Mouse (Mus musculus) embryonic facial prominence, embryonic 15.5 days (tissue): ENCODE data around the gene Cmtm1. TPM values are rescaled to one million over a fixed set of nuclear protein-coding genes. Genes with fewer than 3 reads are reported as not detected.
"Not testable (repeated sequence)": the region's sequence is repeated elsewhere in the genome, so short reads cannot be mapped to it uniquely, and the experiment has no call there.

Source experiments
- ATAC-seq: fragments of 200-750 bp; cut with Nextera tagmentation; 2 replicates; pipeline ENCODE4 v1.8.0; 2017; ENCODE audit warnings: low read depth, moderate TSS enrichment; ENCODE audit not compliant: insufficient number of reproducible peaks, low FRiP score, low TSS enrichment
- H3K27ac ChIP-seq: fragments of 300-500 bp; sonication (generic); replicated peaks from 2 replicates; pipeline ENCODE4 v1.5.1; 2015; ENCODE audit warnings: mild to moderate bottlenecking, inconsistent platforms
- H3K27me3 ChIP-seq: fragments of 300-500 bp; sonication (generic); 2 replicates; pipeline ENCODE4 v1.6.1; 2015; ENCODE audit warnings: inconsistent platforms
- H3K36me3 ChIP-seq: fragments of 300-500 bp; sonication (generic); 2 replicates; pipeline ENCODE4 v1.6.1; 2015; ENCODE audit warnings: mild to moderate bottlenecking, inconsistent platforms
- H3K4me1 ChIP-seq: fragments of 300-500 bp; sonication (generic); 2 replicates; pipeline ENCODE4 v1.6.1; 2015; ENCODE audit warnings: inconsistent platforms
- H3K4me2 ChIP-seq: fragments of 300-500 bp; sonication (generic); replicated peaks from 2 replicates; pipeline ENCODE4 v1.6.1; 2015; ENCODE audit warnings: mild to moderate bottlenecking, inconsistent platforms
- H3K4me3 ChIP-seq: fragments of 300-500 bp; sonication (generic); replicated peaks from 2 replicates; pipeline ENCODE4 v1.5.1; 2015; ENCODE audit warnings: mild to moderate bottlenecking, inconsistent platforms
- H3K9ac ChIP-seq: fragments of 300-500 bp; sonication (generic); 2 replicates; pipeline ENCODE4 v1.6.1; 2015; ENCODE audit warnings: inconsistent platforms
- H3K9me3 ChIP-seq: fragments of 300-500 bp; sonication (generic); replicated peaks from 2 replicates; pipeline ENCODE4 v1.6.1; 2016; ENCODE audit warnings: inconsistent platforms
- WGBS: fragments of 180-500 bp; shearing (Covaris S2); methylation state at CpG from one replicate; pipeline ENCODE4 v1.1.7; 2015; 5-methylcytosine and 5-hydroxymethylcytosine counted together
- polyA plus RNA-seq: library from polyadenylated mRNA; unstranded; fragments of >200 nt; fragmentation: Nextera tagmentation; extraction: Ambion mirVana; gene quantifications from 2 replicates; pipeline ENCODE4 v1.2.1, GENCODE M21; 2015

Gene Cmtm1
- polyA plus RNA-seq, 1 experiment from 2014 or later: not detected

DNA sequence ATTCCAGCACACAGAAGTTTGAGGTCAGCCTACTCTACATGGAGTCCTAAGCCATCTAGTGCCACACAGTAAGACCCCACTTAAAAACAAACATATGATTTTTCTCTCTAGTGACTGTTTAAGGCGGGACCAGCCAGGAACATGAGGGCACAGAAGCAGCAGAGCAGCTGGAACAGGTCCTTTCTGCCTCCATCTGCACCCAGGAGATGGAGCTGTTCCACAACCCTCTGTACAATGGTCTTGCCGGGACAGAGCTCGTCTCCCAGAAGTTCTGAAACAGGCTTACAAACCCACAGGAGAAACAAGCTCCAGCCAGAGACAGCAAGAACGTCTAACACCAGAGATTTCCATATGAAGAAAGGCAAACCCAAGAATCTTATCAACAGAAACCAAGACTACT is 3.4 kb upstream of the Cmtm1 start:
- no peaks in the 10 kb centered on the region for H3K9me3 ChIP-seq
- 61% methylated on average over 4 of the region's 4 CpGs for WGBS
- no peak overlapping the region for H3K9ac ChIP-seq
- no peak for ATAC-seq
- no peaks in the 10 kb centered on the region for H3K4me1 ChIP-seq
- H3K36me3 ChIP-seq: no peaks in the 10 kb centered on the region
- H3K27me3 ChIP-seq: no peaks in the 10 kb centered on the region
- no peak overlapping the region for H3K4me3 ChIP-seq
- H3K4me2 ChIP-seq: no peak overlapping the region
- H3K27ac ChIP-seq: no peak overlapping the region

DNA sequence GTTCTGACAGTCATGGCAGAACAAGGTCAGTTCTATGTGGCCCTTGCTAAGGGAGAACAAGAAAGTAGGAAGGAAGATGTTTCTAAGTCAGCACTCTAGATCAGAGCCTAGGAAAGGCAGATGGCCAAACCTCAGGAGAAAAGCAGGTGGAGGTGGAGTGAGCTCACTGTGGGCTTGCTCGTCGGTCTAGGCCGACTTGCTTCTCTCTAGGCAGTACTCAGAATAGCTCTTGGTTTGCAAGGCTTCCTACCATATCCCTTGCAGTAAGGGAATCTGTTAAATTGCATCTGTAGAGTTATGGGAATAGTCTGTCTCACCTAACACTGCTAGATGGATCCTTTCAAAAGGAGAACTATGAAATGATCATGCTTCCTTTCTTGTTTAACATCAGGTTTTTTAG is 2.1 kb upstream of the Cmtm1 start:
- not testable (repeated sequence) for H3K4me1 ChIP-seq, ATAC-seq
- WGBS: 95% methylated on average over 3 of the region's 3 CpGs

DNA sequence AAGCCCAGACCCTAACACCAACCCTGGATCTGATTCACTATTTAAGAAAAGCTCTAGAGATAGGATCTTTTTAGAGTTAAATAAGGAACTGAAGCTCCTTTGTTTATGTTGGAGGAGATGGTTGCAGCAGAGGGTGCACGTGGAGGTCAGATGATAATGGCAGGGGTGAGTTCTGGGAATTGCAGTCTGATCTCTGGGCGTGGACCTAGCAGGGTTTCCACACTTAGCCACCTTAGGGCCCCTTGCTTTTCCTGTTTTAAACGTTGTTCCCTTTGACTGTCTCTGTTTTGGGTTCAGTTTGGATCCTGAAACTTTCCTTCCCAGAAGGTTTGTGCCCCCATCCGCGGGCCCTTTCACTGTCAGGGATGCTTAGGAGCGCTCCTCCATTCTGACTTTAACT is 1.6 kb downstream of the Cmtm1 start:
- not testable (repeated sequence) for H3K4me1 ChIP-seq, H3K4me3 ChIP-seq, ATAC-seq, H3K9ac ChIP-seq, H3K4me2 ChIP-seq, H3K36me3 ChIP-seq, H3K27ac ChIP-seq, H3K27me3 ChIP-seq, H3K9me3 ChIP-seq
- 55% methylated on average over 6 of the region's 6 CpGs for WGBS

More for the DNA sequence above, 2.1 kb upstream of the Cmtm1 start:
- H3K4me2 ChIP-seq, H3K9ac ChIP-seq, H3K27ac ChIP-seq, H3K9me3 ChIP-seq, H3K36me3 ChIP-seq, H3K4me3 ChIP-seq, H3K27me3 ChIP-seq: not testable (repeated sequence)

DNA sequence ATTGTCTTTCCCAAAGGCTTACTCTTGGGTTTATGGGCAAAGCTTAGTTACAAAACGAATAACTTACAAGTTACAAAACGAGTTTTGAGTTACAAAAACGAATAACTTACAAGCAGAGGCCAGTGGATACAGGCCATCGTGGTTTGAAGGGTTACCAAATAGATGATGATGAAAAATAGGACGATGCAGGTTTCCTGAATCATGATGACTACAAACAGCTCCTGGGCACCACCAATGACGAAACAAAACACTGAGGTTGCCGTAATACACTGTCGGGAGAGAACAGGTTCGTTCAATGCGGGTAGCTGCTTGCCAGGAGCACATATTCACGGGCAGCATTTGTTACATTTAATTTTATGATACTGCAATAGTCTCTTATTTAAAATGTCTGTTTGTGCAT is 5.0 kb downstream of the Cmtm1 start:
- H3K27me3 ChIP-seq: no peaks in the 10 kb centered on the region
- WGBS: 72% methylated on average over 11 of the region's 11 CpGs
- no peaks in the 10 kb centered on the region for H3K4me1 ChIP-seq
- H3K9me3 ChIP-seq: no peaks in the 10 kb centered on the region
- no peak overlapping the region for H3K27ac ChIP-seq
- no peaks in the 10 kb centered on the region for H3K36me3 ChIP-seq
- H3K4me3 ChIP-seq: no peak overlapping the region
- no peak for ATAC-seq
- no peak overlapping the region for H3K4me2 ChIP-seq
- H3K9ac ChIP-seq: no peak overlapping the region

DNA sequence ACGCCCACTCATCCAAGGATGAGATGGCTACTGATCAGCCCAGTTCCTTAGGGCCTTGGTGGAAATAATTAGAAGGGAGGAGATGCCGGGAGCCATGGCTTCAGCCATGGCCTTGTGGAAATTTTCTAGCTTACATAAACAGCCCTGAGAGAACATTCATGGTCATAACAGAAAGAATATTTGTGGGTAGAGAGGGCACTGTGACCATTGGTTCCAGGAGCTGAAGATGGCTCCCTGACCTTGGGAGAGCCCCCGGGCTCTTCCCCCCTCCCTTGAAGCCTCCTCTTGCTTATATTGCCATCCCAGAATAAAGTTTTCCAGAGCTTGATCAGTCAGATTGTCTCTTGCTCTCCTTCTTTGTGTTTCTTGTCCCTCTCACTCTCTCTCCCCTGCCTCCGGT is 7.4 kb downstream of the Cmtm1 start:
- H3K36me3 ChIP-seq, H3K4me2 ChIP-seq, H3K9ac ChIP-seq, H3K27ac ChIP-seq, H3K27me3 ChIP-seq, ATAC-seq, H3K4me3 ChIP-seq, H3K4me1 ChIP-seq, H3K9me3 ChIP-seq: not testable (repeated sequence)
- WGBS: 81% methylated on average over 4 of the region's 4 CpGs

DNA sequence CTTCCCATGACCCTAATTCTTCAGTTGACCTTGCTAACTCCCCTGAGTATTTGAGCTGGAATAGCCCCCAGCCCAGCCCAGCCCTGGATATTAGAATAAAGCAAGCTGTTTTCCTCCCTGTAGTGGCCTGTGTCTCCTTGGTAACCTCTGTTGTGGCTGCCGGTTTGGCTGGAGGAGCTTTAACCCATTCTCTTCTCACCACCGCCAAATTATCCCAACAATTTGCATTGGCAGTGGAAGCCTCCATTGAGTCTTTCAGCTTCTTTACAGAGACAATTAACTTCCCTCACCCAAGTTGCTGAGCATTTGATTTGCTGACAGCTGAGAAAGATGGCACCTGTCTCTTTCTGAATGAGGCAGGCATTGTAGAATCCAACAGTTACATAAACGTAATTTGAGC is 8.4 kb downstream of the Cmtm1 start:
- not testable (repeated sequence) for H3K9me3 ChIP-seq, H3K36me3 ChIP-seq, H3K4me2 ChIP-seq, ATAC-seq, H3K4me3 ChIP-seq, H3K9ac ChIP-seq, H3K4me1 ChIP-seq, H3K27ac ChIP-seq, H3K27me3 ChIP-seq
- WGBS: 13% methylated on average over 3 of the region's 3 CpGs

DNA sequence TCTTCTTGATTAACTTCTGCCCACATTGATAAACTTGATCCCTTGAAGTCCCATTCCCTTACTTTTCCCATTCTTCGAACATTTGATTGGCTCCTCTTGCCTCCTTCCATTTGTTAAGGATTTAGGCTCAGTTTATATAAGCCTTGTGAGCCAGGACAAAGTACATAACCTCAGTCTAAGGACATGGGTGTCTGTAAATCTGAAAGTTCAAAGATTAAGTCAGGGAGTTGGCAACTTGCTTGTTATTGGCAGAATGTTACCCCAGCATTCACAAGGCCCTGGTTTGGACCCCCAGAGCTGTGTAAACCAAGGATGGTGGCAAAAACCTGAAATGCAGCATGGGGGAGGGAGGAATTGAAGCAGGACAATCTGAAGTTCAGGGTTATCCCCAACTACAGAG is 15.5 kb downstream of the Cmtm1 start:
- no peak overlapping the region for H3K4me2 ChIP-seq
- no peak for ATAC-seq
- H3K36me3 ChIP-seq: no peaks in the 10 kb centered on the region
- no peaks in the 10 kb centered on the region for H3K27me3 ChIP-seq
- no peaks in the 10 kb centered on the region for H3K9me3 ChIP-seq
- WGBS: 69% methylated on average over 1 of the region's 1 CpGs
- no peak overlapping the region for H3K4me3 ChIP-seq
- no peak overlapping the region for H3K9ac ChIP-seq
- no peak overlapping the region for H3K27ac ChIP-seq
- no peaks in the 10 kb centered on the region for H3K4me1 ChIP-seq

DNA sequence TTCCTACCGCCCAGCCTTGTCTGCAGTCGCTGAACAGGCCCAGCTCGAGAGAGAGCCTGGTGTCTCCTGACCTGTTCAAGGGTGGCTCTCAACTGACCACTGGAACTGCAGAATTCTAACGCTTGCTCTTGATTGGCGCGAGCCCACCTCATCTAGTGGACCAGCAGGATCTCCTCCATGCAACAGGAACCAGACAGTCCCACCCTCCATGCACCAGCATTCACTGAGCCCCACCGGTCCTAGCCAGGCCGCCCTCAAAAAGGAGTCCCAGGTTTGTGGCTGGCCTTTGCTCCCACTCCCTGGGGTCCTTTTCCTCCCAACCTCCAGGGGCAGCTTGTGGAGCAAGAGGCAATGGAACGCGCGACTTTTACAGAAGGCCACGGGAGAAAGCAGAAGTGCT is 16.9 kb downstream of the Cmtm1 start, which contains the start of gene Cmtm2a:
Cmtm2a (minus strand) TSS at position 101 of the 400 bp plus-strand sequence.
- H3K4me3 ChIP-seq, H3K4me2 ChIP-seq, H3K27ac ChIP-seq, H3K9ac ChIP-seq, H3K4me1 ChIP-seq, H3K36me3 ChIP-seq, H3K9me3 ChIP-seq, ATAC-seq, H3K27me3 ChIP-seq: not testable (repeated sequence)
- 89% methylated on average over 12 of the region's 12 CpGs for WGBS

DNA sequence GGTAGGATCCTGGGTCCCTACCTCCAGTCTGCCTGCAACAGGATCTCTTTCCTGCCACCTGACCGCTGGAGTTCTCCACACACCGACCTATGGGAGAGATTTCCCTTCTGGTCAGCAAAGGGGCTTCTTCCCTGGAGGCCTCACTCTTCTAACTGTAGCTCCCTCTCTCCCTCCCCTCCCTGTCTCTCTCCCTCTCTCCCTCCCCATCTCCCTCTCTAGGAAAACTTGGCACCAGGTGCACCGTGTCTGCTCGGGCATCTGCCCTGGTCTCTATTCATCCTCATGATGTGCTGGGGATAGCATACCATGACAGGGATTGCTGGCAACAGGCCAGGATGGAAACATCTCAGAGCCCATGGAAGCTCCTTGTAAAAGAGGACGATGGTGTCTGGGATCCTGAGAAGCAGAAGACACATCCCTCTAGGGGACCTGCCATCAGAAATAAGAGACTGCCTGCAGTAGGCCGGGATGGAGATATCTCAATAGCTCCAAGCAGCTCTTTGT is 41.0 kb downstream of the Cmtm1 start:
- WGBS: 89% methylated on average over 6 of the region's 6 CpGs
- Histone ChIP-seq H3K27ac (no peak overlapping the region), H3K27me3 (no peaks in the 10 kb centered on the region), H3K36me3 (peaks cover 6% of the 10 kb centered on the region; the same call in 1 of the 2 replicates), H3K9ac (no peak overlapping the region), H3K4me3 (no peak overlapping the region), H3K4me1 (no peaks in the 10 kb centered on the region), H3K9me3 (no peaks in the 10 kb centered on the region), H3K4me2 (no peak overlapping the region)
- no peak for ATAC-seq

DNA sequence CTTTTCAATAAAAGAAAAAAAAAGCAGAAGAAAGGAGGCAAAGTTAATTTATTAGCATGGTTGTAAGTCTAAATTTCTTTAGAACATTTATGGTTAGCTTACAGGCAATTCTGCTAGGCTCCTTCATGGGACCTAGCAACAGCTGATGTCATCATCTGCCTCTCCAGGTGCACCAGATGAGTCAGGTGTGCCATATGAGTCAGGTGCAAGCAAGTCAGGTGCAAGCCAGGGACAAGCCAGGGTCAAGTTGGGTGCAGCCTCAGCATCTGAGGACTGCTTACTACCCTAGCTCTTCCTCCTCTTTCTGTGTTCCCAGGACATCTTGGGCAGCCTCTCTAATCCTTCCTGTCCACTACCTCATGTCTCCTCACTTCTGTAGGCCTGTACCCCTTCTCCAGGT is 41.6 kb downstream of the Cmtm1 start:
- Histone ChIP-seq H3K9ac (no peak overlapping the region), H3K4me3 (no peak overlapping the region), H3K4me1 (no peaks in the 10 kb centered on the region), H3K4me2 (no peak overlapping the region), H3K9me3 (no peaks in the 10 kb centered on the region), H3K27ac (no peak overlapping the region), H3K36me3 (peaks cover 12% of the 10 kb centered on the region), H3K27me3 (no peaks in the 10 kb centered on the region)
- no peak for ATAC-seq

DNA sequence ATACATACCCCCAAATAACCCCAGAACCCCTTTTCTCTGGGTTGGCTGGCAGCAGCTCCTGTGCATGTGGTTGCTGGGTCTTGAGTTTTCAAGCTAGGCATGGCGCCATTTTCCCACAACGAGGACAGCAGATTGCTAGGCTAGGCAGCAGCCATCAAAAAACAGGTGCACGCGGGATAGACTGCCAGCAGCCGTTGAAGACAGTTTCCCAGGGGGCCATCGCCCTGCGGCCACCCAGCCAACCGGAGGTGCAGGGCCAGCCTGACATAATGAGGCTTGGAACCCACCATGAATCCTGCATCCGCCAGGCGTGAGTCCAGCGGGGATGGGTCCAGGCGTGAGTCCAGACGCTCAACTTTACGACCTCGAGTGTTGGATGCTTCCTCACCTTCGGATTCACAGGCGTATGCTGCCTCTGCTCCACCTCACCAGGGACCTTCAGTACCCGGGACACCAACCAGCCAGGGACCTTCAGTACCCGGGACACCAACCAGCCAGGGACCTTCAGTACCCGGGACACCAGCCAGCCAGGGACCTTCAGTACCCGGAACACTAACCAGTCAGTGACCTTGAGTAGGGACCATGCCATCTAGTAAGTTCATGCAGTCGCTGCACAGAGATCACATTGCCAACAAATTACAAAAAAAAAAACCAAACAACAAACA is 45.5 kb downstream of the Cmtm1 start:
- peaks cover 19% of the 10 kb centered on the region for H3K36me3 ChIP-seq
- WGBS: 94% methylated on average over 22 of the region's 22 CpGs
- not testable (repeated sequence) for H3K9me3 ChIP-seq, H3K4me2 ChIP-seq, H3K9ac ChIP-seq, H3K27ac ChIP-seq, H3K4me3 ChIP-seq, ATAC-seq, H3K4me1 ChIP-seq, H3K27me3 ChIP-seq

DNA sequence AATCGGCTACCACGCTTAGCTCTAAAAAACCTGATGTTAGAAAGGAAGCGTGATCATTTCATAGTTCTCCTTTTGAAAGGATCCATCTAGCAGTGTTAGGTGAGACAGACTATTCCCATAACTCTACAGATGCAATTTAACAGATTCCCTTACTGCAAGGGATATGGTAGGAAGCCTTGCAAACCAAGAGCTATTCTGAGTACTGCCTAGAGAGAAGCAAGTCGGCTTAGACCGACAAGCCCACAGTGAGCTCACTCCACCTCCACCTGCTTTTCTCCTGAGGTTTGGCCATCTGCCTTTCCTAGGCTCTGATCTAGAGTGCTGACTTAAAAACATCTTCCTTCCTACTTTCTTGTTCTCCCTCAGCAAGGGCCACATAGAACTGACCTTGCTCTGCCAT is 48.1 kb downstream of the Cmtm1 start:
- WGBS: 96% methylated on average over 5 of the region's 5 CpGs
- not testable (repeated sequence) for H3K4me1 ChIP-seq, H3K9ac ChIP-seq, H3K4me2 ChIP-seq, H3K9me3 ChIP-seq, H3K27me3 ChIP-seq, H3K4me3 ChIP-seq, ATAC-seq, H3K27ac ChIP-seq
- H3K36me3 ChIP-seq: peaks cover 40% of the 10 kb centered on the region
